Mouse (Mus musculus) erythroblast, embryonic 14.5 days (primary cell): ENCODE data around the gene Tulp1.

Experiments
- GATA1 ChIP-seq: IDR thresholded peaks from 2 replicates; pipeline ENCODE4 v1.6.1; 2012; ENCODE audit warnings: low read length, inconsistent platforms, mixed read lengths
- TAL1 ChIP-seq: IDR thresholded peaks from 3 replicates; pipeline ENCODE4 v1.6.1; 2012; ENCODE audit warnings: low read length, inconsistent platforms, mixed read lengths

DNA sequence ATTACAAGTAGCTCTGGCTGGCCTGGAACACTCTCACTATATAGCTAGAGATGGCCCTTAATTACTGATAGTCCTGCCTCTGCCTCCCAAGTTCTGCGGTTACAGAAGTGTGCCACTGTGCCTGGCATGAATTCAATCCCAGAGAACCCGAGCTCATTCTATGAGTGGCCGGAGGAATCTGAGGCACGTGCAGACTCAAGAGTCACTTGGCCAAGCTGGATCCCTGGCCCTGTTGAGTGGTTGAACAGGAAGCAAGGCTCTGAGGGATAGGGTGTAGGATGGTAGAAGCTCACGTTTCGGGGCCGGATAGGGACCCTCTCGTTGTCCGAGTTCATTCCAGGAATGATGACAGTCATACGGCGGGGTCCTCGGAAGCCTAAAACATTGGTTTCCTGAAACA lies 9.2 kb downstream of the Tulp1 start:
- no peak for TF ChIP-seq TAL1
- no peak for TF ChIP-seq GATA1
